Mouse (Mus musculus) erythroblast, embryonic 14.5 days (primary cell): Measurements from ENCODE around the gene Ing4. TPM values are rescaled to one million over a fixed set of nuclear protein-coding genes. Genes with fewer than 3 reads are reported as not detected.

Experiments used
- H3K27me3 ChIP-seq: 2 replicates; pipeline ENCODE4 v1.6.1; 2012; ENCODE audit warnings: inconsistent platforms; ENCODE audit not compliant: control insufficient read depth
- H3K36me3 ChIP-seq: 2 replicates; pipeline ENCODE4 v1.6.1; 2012; ENCODE audit warnings: mild to moderate bottlenecking, inconsistent platforms; ENCODE audit not compliant: control insufficient read depth
- H3K4me1 ChIP-seq: 2 replicates; pipeline ENCODE4 v1.6.1; 2012; ENCODE audit warnings: inconsistent platforms; ENCODE audit not compliant: control insufficient read depth
- H3K4me3 ChIP-seq: replicated peaks from 2 replicates; pipeline ENCODE3; 2012; ENCODE audit warnings: moderate library complexity, mild to moderate bottlenecking, inconsistent platforms
- H3K9me3 ChIP-seq: 2 replicates; pipeline ENCODE4 v1.6.1; 2012; ENCODE audit warnings: low read length, inconsistent platforms, mixed read lengths; ENCODE audit not compliant: control insufficient read depth
- GATA1 ChIP-seq: IDR thresholded peaks from 2 replicates; pipeline ENCODE4 v1.6.1; 2012; ENCODE audit warnings: low read length, inconsistent platforms, mixed read lengths
- TAL1 ChIP-seq: IDR thresholded peaks from 3 replicates; pipeline ENCODE4 v1.6.1; 2012; ENCODE audit warnings: low read length, inconsistent platforms, mixed read lengths
- polyA plus RNA-seq: library from polyadenylated mRNA; stranded (reverse); fragments of >175 nt; gene quantifications from 2 replicates; pipeline ENCODE4 v1.2.3, GENCODE M21; 2012

The Ing4 gene
- polyA plus RNA-seq, result 1.1 and 1.8 TPM in 2 replicates

- peaks cover 42% of the 10 kb centered on the region for H3K4me1 ChIP-seq
- H3K9me3 ChIP-seq, result peaks cover 6% of the 10 kb centered on the region; the same call in 1 of the 2 replicates
- TF ChIP-seq TAL1 (no peak), GATA1 (no peak)
- no peaks in the 10 kb centered on the region for H3K27me3 ChIP-seq
- peak within 1 kb of the TSS; percentile 90 for H3K4me3 ChIP-seq
- peaks cover 58% of the 10 kb centered on the region for H3K36me3 ChIP-seq
Observed at GRCm38 (mm10) chr6:125039533-125040153, at the start of gene Ing4. Ing4 (plus strand) TSS chr6:125039760.

GRCm38 (mm10) chr6:124992241-124992640, 47.3 kb upstream of the Ing4 start:
- H3K9me3 ChIP-seq, result peaks cover 21% of the 10 kb centered on the region
- H3K4me3 ChIP-seq, result no peak overlapping the region
- no peak for TF ChIP-seq GATA1
- TF ChIP-seq TAL1, result no peak
- H3K4me1 ChIP-seq, result peaks cover 8% of the 10 kb centered on the region
- H3K36me3 ChIP-seq, result peaks cover 2% of the 10 kb centered on the region; the same call in 1 of the 2 replicates
- peaks cover 74% of the 10 kb centered on the region for H3K27me3 ChIP-seq

GRCm38 (mm10) chr6:124993365-124993764, 46.2 kb upstream of the Ing4 start:
- H3K9me3 ChIP-seq, result peaks cover 23% of the 10 kb centered on the region
- peaks cover 2% of the 10 kb centered on the region; the same call in 1 of the 2 replicates for H3K36me3 ChIP-seq
- H3K4me3 ChIP-seq, result no peak overlapping the region
- peaks cover 82% of the 10 kb centered on the region for H3K27me3 ChIP-seq
- no peak for TF ChIP-seq TAL1
- no peak for TF ChIP-seq GATA1
- peaks cover 10% of the 10 kb centered on the region for H3K4me1 ChIP-seq

GRCm38 (mm10) chr6:124993876-124994275, 45.7 kb upstream of the Ing4 start:
- Histone ChIP-seq H3K27me3 (peaks cover 87% of the 10 kb centered on the region), H3K4me3 (no peak overlapping the region), H3K36me3 (peaks cover 2% of the 10 kb centered on the region; the same call in 1 of the 2 replicates), H3K9me3 (peaks cover 23% of the 10 kb centered on the region), H3K4me1 (peaks cover 10% of the 10 kb centered on the region)
- TF ChIP-seq GATA1 (no peak), TAL1 (no peak)

- peaks cover 93% of the 10 kb centered on the region for H3K27me3 ChIP-seq
- H3K9me3 ChIP-seq, result peaks cover 16% of the 10 kb centered on the region
- H3K4me3 ChIP-seq, result no peak overlapping the region
- H3K4me1 ChIP-seq, result peaks cover 10% of the 10 kb centered on the region
- TF ChIP-seq GATA1 (no peak), TAL1 (no peak)
- H3K36me3 ChIP-seq, result no peaks in the 10 kb centered on the region
Observed at GRCm38 (mm10) chr6:124995246-124995645, 44.3 kb upstream of the Ing4 start.

- TF ChIP-seq TAL1 (no peak), GATA1 (no peak)
- H3K36me3 ChIP-seq, result no peaks in the 10 kb centered on the region
- peaks cover 10% of the 10 kb centered on the region for H3K4me1 ChIP-seq
- H3K4me3 ChIP-seq, result no peak overlapping the region
- H3K27me3 ChIP-seq, result peaks cover 97% of the 10 kb centered on the region
- H3K9me3 ChIP-seq, result peaks cover 10% of the 10 kb centered on the region; the same call in 1 of the 2 replicates
Observed at GRCm38 (mm10) chr6:124995831-124996403, 43.6 kb upstream of the Ing4 start.

GRCm38 (mm10) chr6:124996551-124997501, 42.7 kb upstream of the Ing4 start, which contains the start of gene Pianp:
Pianp (plus strand) TSS chr6:124996694.
- peaks cover 10% of the 10 kb centered on the region for H3K4me1 ChIP-seq
- H3K36me3 ChIP-seq, result no peaks in the 10 kb centered on the region
- H3K27me3 ChIP-seq, result peaks cover 99% of the 10 kb centered on the region
- TF ChIP-seq TAL1, result no peak
- TF ChIP-seq GATA1, result no peak
- H3K9me3 ChIP-seq, result peaks cover 6% of the 10 kb centered on the region; the same call in 1 of the 2 replicates
- H3K4me3 ChIP-seq, result peak within 1 kb of the TSS; percentile 41

- H3K4me3 ChIP-seq, result no peak overlapping the region
- peaks cover 10% of the 10 kb centered on the region for H3K4me1 ChIP-seq
- H3K36me3 ChIP-seq, result no peaks in the 10 kb centered on the region
- peaks cover 99% of the 10 kb centered on the region for H3K27me3 ChIP-seq
- H3K9me3 ChIP-seq, result peaks cover 6% of the 10 kb centered on the region; the same call in 1 of the 2 replicates
- no peak for TF ChIP-seq TAL1
- no peak for TF ChIP-seq GATA1
Observed at GRCm38 (mm10) chr6:124998066-124998465, 41.5 kb upstream of the Ing4 start.
